Mouse (Mus musculus): ENCODE measurements around the gene Plekha8.

Plekha8 gene

DNA sequence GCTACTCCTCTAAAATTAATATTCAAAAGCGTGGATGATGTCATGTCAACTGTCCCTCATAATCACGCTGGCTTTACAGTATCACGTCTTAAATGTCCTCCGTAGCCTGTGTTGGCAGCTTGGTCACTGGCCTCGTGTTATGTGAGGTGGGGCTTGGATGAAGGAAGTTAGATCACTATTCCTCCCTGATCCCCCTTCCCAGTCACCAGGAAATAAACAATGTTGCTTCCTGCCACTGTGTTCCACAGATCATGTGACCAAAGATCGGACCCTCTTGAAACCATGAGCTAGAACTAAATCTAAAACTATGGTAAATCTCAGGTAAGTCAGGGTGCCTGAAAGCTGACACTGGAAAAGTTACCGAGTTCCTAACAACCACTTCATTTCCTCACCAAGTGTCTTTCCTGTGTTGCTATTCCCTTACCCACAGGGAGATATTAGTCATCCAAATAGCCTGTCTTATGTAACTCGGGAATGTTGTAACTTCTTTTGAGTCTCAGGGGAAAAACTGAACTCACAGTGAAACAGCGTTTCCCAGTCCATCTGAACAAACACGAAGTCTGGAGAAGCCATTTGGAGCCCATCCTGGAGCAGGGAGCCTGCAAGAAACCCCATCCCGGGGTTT lies 60.7 kb downstream of the Plekha8 start:
- no peak for DNase-seq

DNA sequence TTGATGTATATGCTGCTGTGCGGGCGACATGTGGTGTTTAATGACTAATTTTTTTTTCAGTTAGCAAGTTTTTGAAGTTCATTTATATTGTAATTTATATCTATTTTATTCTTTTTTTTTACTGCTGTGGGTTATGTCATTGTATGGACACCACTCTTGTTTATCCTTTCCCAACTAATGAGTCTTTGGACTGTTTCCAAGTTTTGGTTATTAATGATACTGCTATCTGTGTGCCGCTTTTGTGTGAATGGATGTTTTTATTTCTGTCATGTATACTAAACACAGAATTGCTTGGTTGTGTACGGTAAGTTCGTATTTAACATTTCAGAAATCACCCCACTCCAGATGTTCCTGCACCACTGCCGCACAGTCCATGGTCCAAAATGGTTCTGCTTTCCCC lies 63.0 kb downstream of the Plekha8 start:
- no peak for DNase-seq

DNA sequence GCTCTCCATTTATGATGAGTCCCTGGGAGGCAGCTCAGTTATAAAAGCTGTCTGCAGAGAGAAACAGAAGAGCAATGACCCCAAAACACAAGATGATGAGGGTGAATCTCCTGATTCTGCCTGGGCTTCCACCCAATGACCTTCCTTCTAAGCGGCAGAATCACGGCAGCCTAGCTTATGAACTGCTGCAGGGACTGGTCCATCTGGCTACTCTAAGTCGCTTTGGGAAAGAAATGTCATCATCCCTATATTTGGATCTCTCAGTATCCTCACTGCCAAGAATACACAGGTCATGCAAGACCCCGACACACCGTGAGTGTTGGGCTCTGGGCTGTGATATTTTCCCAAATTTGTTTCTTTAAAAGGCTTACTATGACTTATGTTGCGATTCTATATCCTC lies 75.0 kb downstream of the Plekha8 start:
- no peak for DNase-seq

DNA sequence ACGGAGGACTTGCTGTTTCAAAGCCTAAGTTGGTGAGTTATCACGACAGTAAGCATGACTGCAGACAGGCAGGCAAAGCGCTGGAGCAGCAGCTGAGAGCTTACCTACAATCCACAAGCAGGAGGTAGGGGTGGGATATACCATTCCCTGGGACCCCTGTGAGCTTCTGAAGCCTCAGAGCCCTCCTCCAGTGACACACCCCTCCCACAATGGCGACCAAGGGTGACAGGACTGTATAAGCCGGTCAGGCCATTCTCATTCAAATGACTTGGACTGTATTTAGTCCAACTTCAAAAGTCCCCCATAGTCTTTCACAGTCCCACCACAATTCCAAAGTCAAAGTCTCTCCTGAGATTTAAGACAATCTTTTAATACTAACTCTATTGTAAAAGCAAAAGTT lies 78.0 kb downstream of the Plekha8 start:
- no peak for DNase-seq

DNA sequence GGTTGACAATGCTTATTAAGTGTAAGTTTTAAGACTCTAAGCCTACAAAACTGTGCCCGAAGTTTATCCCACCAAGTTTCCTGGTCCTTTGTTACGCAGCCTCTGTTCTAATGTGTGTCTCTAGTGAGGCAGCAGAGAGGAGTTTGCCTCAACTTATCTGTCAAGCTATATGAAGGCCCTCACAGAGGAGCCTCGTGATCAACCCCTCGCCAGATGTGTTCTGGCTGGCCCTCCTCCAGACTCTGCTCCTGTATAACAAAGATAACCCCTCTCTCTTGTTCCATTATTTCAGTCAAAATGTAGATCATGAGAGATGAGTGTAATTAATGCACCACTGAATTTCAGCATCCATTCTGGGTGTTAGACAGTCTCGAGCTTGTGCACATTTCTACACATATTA lies 84.8 kb downstream of the Plekha8 start:
- no peak for DNase-seq

DNA sequence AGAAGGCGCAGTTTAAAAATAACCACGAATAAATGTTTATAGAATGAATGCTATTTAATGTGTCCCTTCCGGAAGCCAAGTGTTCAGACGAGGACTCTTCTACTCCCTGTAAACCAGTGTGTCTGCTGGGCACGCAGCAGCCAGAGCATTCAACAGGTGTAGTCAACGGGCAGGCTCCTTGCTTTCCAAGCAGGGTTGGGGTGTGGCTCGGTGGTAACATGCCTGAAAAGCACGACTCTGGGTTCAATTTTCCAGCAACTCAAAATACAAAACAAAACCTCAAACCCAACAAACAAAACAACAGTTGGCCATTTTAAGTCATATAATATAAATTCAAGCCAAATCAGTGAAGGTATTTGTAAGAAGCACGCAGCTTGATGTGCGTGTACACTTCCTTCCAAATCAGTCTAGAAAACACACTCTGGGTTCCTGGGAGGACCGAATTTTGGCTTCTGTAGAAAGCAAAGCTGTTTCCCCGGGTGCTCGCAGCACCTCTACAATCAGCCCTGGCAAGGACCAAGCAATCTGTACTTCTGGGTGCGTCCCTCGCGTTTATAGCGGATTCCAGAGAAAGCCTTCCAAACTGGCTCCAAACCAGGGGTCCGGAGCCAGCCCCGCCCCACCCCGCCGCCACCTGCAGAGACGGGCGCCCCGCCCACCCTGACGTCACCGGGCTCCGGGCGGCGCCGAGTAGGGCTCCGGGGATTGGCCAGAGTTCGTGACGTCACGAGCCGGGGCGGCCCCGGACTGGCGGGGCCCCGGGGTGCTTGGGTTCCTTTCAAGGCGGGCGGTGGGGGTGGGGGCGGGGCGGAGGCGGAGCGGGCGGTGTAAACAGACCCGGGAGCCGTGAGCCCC lies 86.2 kb downstream of the Plekha8 start, which contains the start of gene Mturn:
TSS of gene Mturn (plus strand) at position 734 of the 855 bp plus-strand sequence.
- peak; percentile 98 for DNase-seq

DNA sequence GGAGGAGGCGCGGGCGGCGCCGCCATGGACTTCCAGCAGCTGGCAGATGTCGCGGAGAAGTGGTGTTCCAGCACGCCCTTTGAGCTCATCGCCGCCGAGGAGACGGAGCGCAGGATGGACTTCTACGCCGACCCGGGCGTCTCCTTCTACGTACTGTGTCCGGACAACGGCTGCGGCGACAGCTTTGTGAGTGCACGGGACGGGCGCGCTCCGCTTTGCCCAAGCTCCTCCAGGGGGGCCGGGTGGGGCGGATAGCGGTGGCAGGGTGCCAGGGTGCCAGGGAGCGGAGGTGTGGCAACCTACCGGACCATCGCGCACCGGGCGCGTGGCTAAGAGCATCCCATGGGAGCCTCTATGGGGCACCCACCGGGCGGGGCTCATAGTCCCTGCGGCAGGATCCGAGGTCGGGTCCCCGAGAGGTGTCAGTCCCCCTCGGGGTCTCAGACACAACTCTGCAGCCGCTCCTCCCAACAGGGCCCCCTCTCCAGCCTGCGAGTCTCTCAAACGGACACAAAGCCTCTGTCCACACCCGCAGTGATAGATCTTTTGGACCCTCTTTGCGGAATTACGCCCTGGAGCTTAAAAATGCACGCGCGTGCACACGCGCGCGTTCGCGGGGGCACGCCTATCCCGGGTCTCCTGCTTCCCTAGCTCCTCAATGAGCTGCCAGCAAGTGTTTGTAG lies 87.0 kb downstream of the Plekha8 start:
- peak; percentile 21 for DNase-seq

DNA sequence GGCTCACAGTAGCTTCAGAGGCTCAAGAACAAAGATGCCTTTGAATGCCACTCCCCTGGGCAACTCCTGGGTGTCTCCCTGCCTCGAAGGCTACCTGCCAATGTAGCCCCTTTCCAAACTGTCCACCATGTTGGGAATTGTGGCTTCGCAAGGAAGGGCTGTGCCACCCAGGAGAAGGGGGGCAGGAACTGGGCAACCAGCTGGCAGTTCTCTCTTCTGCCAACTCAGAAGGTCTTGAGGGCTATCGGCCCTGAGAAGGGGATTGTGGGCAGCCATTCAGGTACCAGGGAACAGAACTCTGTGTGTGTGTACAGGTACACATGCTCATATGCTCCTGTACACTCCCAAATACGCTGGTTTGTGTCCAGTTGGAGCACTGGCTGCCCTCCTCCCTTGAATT lies 89.2 kb downstream of the Plekha8 start:
- no peak for DNase-seq

DNA sequence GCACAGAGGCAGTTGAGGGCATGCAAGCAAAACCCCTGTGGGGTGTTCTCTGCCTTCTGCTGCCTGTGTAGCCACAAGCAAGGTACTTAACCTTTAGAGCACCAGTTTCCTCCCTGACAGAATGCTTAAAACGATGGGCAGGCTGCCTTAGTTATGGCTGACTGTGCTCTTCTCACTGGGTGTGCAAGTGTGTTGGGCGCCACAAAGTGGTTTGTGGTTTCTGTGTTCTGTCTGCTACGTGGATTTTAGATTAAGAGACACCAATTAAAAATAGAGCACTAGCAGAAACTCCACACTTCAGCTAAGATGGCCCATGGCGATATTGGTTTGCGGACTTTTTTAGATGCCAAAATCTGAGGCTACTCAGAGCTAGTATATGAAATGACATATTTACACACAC lies 90.2 kb downstream of the Plekha8 start:
- no peak for DNase-seq

DNA sequence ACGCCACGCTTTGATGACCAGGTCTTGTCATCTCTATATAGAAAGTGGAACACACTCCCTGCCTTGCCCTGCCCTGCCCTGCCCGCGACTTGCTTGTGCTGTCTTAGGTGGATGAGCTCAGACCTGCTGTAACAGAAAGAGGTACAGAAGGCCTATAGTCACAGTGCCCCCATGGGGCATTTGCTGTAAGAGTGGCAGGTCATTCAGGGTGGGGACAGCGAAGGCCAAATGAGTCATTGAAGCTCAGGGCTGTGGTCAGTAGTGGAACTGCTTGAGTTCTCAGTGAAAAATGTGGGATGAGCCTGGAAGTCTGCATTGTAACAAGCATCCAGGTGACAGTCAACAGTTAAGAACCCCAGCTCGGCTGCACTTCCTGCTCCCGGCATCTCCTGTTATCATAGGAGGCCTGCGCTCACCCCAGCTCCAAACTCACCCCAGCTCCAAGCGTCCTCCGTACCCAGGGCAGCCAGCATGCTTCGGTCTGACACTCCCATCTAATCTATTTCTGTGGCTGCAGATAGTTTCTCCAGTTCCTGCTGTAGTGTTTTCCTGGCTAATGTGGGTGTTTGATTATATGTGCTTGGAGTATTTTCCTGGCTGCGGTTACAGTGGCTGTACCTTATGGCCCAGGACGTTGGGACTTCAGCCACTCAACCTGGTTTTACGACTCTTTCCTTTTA lies 90.9 kb downstream of the Plekha8 start:
- DNase-seq, result no peak

DNA sequence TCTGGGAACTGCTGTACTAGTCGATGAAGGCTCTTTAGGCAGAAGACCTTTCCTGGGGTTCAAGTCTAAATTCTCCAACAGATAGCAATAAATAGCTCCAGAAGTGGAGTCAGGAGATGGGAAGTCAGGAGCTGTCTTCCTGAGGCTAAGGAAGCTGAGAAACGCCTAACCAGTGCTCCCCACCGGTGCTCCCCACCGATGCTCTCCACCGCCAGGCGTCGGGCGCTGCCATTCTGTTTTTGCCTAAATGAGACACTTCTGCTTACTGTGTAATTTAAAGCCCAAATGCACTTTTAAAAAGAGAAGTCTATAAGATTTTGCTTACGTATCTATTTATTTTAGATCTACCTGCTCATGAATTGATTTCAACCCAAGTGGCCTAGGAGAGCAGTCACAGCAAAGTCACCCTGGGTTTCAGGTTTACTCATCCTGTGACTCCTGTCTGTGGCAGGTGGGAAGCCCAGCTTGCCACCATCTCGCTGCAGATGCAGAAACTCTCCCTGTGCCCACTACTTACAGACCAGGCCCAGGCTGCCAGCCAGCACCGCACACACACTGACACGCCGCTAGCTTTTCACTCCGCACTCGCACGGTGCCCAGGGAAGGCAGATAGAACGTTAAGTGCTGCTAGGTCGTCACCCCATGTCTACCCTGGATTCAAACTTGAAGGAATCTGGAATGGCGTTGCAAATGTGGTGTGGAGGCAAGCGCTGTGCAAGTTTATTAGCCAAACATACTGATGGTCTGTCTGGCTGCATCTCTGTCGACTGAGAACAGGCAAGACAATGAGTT lies 92.2 kb downstream of the Plekha8 start:
- DNase-seq, result no peak

DNA sequence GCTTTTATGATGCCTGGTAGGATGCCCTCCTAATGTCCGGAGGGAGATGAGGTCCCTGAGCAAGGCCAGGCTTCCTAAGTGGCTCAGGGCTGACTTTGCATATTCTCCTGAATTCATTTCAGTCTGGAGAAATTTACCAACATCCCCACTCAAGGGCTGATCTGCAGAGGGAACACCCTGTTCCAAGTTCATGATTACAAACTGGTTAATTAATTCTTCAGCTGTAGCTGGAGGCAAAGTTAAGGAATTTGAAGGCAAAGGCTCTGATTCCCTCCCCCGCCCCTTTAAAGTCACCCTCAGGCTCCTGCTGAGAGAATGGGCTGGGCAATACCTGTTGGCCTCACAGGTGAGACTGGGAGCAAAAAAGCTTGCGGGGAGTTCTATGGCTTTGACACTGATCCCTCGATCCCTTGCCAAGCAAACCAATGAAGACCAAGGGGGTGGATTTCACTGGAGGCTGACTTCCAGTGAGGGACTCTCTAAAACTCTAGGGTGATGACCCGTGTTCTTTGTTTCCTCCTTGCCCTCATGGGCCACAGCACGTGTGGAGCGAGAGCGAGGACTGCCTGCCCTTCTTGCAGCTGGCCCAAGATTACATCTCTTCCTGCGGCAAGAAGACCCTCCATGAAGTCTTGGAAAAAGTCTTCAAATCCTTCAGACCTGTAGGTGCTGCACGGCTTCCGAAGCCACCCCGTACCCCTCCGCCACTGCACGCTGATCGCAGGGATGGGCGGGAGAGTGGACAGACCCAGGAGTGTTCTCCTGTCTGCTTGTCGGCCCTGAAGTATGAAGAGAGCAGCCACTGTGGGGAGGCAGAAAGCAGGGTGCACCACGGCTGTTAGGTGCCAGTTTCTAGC lies 93.8 kb downstream of the Plekha8 start:
- no peak for DNase-seq

DNA sequence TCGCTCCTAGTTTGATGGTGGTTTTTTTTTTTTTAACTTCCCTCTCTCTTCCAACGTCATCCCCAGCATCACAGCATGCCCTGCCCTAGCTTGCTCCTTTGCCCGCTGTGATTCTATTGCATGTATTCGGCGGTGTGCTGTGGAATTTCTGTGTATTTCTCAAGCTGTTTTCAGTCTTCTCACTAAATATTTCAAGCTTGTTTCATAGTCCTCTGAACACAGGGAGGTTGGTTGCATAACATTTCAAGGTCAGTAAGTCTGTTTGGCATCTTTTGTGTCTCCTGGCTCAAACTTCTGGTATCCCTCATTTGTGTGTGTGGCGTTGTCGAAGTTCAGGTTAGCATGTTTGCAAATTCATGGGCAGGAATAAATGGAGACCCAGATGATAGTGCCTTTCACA lies 94.8 kb downstream of the Plekha8 start:
- DNase-seq, result no peak

DNA sequence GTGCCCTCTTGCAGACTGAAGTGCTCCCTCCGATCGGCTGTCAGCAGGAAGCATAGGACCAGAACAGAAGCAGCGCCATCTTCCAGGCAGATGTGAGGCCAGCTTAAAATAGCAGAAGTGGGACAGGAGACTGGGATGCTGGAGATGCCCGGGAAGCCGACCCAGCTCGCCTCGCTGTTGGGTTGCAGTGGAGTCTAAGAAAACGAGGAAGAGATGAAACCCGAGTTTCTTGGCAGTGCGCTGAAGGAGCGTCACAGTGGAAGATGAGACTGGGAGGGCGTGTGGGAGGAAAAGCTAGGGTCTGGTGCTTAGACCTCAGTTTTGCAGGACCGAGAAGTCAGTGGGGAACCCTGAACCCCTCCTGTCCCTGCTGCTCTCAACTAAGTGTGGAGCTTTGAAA lies 95.9 kb downstream of the Plekha8 start:
- peak; percentile 38 for DNase-seq

DNA sequence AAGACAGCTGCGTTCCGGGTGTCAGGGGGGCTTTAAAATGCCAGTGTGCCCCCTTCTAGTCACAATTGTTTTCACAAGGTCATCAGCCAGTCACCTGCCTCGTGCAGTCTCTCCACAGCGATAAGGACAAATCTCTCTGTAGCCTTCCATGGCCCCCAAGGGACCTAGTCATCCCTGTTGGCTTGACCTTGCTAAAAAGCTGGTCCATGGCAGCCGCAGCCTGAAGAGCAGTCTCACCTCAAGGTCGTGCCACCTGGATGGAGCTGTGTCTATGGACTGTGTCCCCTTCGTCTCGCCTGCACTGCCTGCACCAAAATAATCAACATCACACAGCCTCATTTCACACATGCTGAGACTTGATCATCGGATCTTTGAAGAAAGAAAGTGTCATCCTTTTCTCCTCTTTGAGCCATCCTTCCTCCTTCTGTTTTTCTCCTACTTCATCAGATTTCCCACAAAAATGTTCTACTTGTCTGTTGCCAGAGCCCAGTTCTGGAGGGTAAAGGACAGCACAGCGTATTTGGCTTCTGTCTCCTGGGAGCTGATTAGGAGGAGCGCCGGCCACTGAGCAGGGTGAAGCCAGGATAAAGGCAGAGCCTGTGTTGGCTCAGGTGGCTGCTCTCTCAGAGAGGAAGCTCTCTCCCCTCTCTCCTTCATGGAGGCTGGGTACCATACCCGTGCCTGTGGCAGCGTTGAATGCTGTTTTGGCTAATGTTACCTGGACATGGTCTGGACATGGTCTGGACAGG lies 96.6 kb downstream of the Plekha8 start:
- DNase-seq, result no peak

DNA sequence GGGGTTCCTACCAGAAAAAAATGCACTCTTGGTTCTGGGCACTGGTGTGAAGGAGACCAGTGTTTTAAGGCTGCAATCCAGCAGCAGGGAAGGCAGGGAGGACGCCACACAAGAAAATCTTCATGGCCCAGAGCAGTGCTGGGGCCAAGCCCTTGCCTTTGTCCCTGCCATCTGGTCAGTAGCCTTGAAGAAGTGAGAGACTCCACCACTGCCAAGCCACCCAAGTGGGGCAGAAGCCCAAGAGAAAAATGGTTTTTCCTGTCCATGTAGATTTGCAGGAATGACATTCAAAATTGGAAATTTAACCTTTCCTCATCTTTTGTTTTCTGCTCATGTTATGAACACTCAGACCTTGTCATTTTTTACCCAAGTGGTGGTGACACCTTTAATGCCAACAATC lies 97.3 kb downstream of the Plekha8 start:
- no peak for DNase-seq

DNA sequence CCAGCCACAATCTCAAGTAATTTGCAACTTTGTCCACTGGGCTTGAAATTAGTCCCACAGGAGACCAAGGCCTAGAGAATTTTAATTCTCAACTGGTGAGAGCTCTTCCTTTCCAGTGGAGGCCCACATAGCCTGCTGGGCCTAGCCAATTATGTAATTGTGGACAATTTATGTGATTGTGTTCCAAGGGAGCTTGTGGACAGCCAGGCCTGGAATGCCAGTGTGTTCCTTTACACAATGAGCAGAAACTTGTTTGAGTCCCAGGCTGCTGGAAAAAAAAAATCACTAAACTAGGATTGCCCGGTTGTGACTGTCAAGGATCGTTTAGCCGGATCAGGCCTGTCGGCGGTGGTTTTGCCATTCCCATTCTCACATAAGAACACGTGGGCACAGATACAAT lies 98.4 kb downstream of the Plekha8 start:
- DNase-seq, result no peak
